Mouse (Mus musculus) gonadal fat pad, adult 2 months (tissue): ENCODE results near the gene Hoxd9. TPM values are rescaled to one million over a fixed set of nuclear protein-coding genes. Genes with fewer than 3 reads are reported as not detected.

Source experiments
- DNase-seq: peaks from one replicate; pipeline ENCODE4 v3.0.0-alpha.2; 2012; ENCODE audit warnings: low read depth
- polyA plus RNA-seq: library from polyadenylated mRNA; depleted of rRNA; stranded (reverse); fragments of >200 nt; gene quantifications from 2 replicates; pipeline ENCODE4 v1.2.3, GENCODE M21; 2012; rRNA removed

Gene Hoxd9
- polyA plus RNA-seq, 1 experiment, result 17.1 TPM

GRCm38 (mm10) chr2:74749337-74750121 is 52.0 kb downstream of the Hoxd9 start:
- no peak for DNase-seq

Other genes starting within 250 kb of the Hoxd9 start
- 8.1 and 10.7 TPM in 2 replicates for gene Lnpk, start 118.3 kb upstream of the Hoxd9 start, polyA plus RNA-seq
- not detected in 2 replicates for gene Evx2, start 38.2 kb upstream of the Hoxd9 start, polyA plus RNA-seq
- 0.34 and 0.46 TPM in 2 replicates for gene Hoxd13, start 29.4 kb upstream of the Hoxd9 start, polyA plus RNA-seq
- gene Hoxd12, start 22.7 kb upstream of the Hoxd9 start, polyA plus RNA-seq, result 0.09 and 0.13 TPM in 2 replicates
- gene Hoxd11, start 18.2 kb upstream of the Hoxd9 start, polyA plus RNA-seq, result 0.44 and 0.76 TPM in 2 replicates
- 0.90 and 2.2 TPM in 2 replicates for gene Hoxd10, start 5.8 kb upstream of the Hoxd9 start, polyA plus RNA-seq
- 43.0 and 80.7 TPM in 2 replicates for gene Hoxd8, start 6.9 kb downstream of the Hoxd9 start, polyA plus RNA-seq
- 23.7 and 30.0 TPM in 2 replicates for gene Hoxd3, start 14.2 kb downstream of the Hoxd9 start, polyA plus RNA-seq
- gene Hoxd4, start 14.2 kb downstream of the Hoxd9 start, polyA plus RNA-seq, result 91.6 and 149 TPM in 2 replicates
- 16.4 and 21.3 TPM in 2 replicates for gene Gm28230, start 29.0 kb downstream of the Hoxd9 start, polyA plus RNA-seq
- gene Hoxd1, start 65.3 kb downstream of the Hoxd9 start, polyA plus RNA-seq, result 0.36 and 0.80 TPM in 2 replicates
- gene Mtx2, start 128.1 kb downstream of the Hoxd9 start, polyA plus RNA-seq, result 50.5 and 64.2 TPM in 2 replicates